Mouse (Mus musculus): Measurements from ENCODE around the gene Cpn1.

- TF ChIP-seq CTCF (IDR thresholded peaks at IDR 0.05; ENCODE audit: low read depth) (no peak), EP300 (optimal IDR thresholded peaks at IDR 0.05) (no peak)
These were observed 45.8 kb upstream of the Cpn1 start for GRCm38 (mm10) chr19:44032046-44032744.
